ENCODE assay signal across 11 mouse cellular contexts in genomic region chr2:168058488-168059199, GRCm38 (mm10). TPM values are rescaled to one million over a fixed set of nuclear protein-coding genes. Genes with fewer than 3 reads are reported as not detected.
DNase-seq lines count a peak whose midpoint lies in the region; ATAC-seq lines count a peak whose summit lies in the region.
"Had no signal": no experiment of that assay in that cellular context is flagged by ENCODE, and none has a peak within 500 bp of the region (broad histone marks: within the 10 kb centered on the region; RNA-seq: fewer than 3 reads in every experiment).

No protein-coding gene starts in this region.

- peak; percentile 8; the same call in 1 of the 2 replicates for ATAC-seq in heart, embryonic 14.5 days (ENCODE audit: insufficient number of reproducible peaks, insufficient read depth, low FRiP score, low read depth)

- peaks cover 13 to 27% of the 10 kb centered on the region in 2 experiments for H3K4me1 ChIP-seq in heart, embryonic 14.5 days (ENCODE audit: control insufficient read depth in 2 of 2, insufficient read depth in 2 of 2, low read length in 2 of 2)

- H3K4me3 ChIP-seq in heart, embryonic 14.5 days (ENCODE audit: control insufficient read depth in 1 of 2, insufficient read depth in 1 of 2, low read depth in 1 of 2, low read length in 2 of 2), result no peak overlapping the region

- 20% methylated on average over 13 of the region's 13 CpGs for WGBS in heart, embryonic 14.5 days

- intact Hi-C loops in heart, postnatal 14 days (cut with DNase I), result no loop called here

- H3K27ac ChIP-seq in heart, embryonic 14.5 days (replicated peaks in 1 of 2; ENCODE audit: control insufficient read depth in 1 of 2, insufficient read depth in 1 of 2, low read depth in 2 of 2, low read length in 2 of 2), result 0 out of 4 replicates have a peak overlapping the region, but pooled peaks of 1 of the 2 experiments have one; percentile 33

- no peaks in the 10 kb centered on the region for H3K27me3 ChIP-seq in heart, embryonic 14.5 days (ENCODE audit: control insufficient read depth, insufficient read depth, low read length)

- DNase-seq in heart, postnatal 14 days, result no peak
- DNase-seq in 3134 (ENCODE audit: extremely low read depth, insufficient read length, low spot score), result peak; percentile 68
- peak; percentile 70 for DNase-seq in ZHBTc4 (ENCODE audit: low read depth, low spot score)
- peak; percentile 33 for DNase-seq in liver
- DNase-seq in gastrocnemius, adult 18-20 months (ENCODE audit: low spot score), result no peak
- DNase-seq in B cell, adult 2 months, result no peak
- no peak for DNase-seq in cerebellum, adult 18-20 months
- DNase-seq: gastrocnemius, postnatal 36 days; retina, postnatal 1 day; thymus, postnatal 36 days had no signal

- no peak overlapping the region; the same call in 1 of the 2 replicates for H3K4me2 ChIP-seq in heart, embryonic 14.5 days (ENCODE audit: low read length)

- 0 out of 2 replicates have a peak, but pooled peaks cover 2% of the 10 kb centered on the region for H3K9me3 ChIP-seq in heart, embryonic 14.5 days (ENCODE audit: control insufficient read depth, low read length)

- no peaks in the 10 kb centered on the region for H3K36me3 ChIP-seq in heart, embryonic 14.5 days (ENCODE audit: control insufficient read depth, insufficient read depth, low read length)

- H3K9ac ChIP-seq in heart, embryonic 14.5 days (ENCODE audit: low read length), result no peak overlapping the region

RNA-seq across cellular contexts. Expression of gene Pard6b, which starts 22.2 kb away (rescaled TPM):
- 7.7 and 8.5 TPM in 2 replicates for polyA plus RNA-seq in heart, embryonic 14.5 days (2014; fragmentation: Nextera tagmentation; extraction: Ambion mirVana)
- 1 to 10 TPM; 2.9 to 3.6 TPM for total RNA-seq in heart, postnatal 14 days (2021)
- total RNA-seq in gastrocnemius, adult 18-20 months (2021), result 1 to 10 TPM; 1.0 to 2.4 TPM

RNA-seq across cellular contexts. Expression of gene Ripor3, which starts 48.2 kb away (rescaled TPM):
- polyA plus RNA-seq in heart, embryonic 14.5 days (2014; fragmentation: Nextera tagmentation; extraction: Ambion mirVana), result 0.81 and 1.00 TPM in 2 replicates
- 1 to 10 TPM in 1 of 2 experiments, under 1 TPM in 1; 0.93 to 1.1 TPM for total RNA-seq in heart, postnatal 14 days (2021)
- total RNA-seq in gastrocnemius, adult 18-20 months (2021), result under 1 TPM; 0.09 to 0.11 TPM

Comparison
In these comparisons a context has a peak if more than half of its experiments do, and no peak if none do; other contexts are left out.
1. DNase-seq: peak in 3134 (single experiment), ZHBTc4 (single experiment) and liver (single experiment); none in heart, postnatal 14 days (0 of 2), gastrocnemius, adult 18-20 months (single experiment), B cell, adult 2 months (0 of 2) and cerebellum, adult 18-20 months (0 of 2).